Mouse (Mus musculus) thymus, postnatal 4 days (tissue): Measurements from ENCODE around the gene Vmn2r24.
"Not testable (repeated sequence)": the region's sequence is repeated elsewhere in the genome, so short reads cannot be mapped to it uniquely, and the experiment has no call there.

Source experiments
- DNase-seq: peaks from one replicate; pipeline ENCODE4 v3.0.0; 2021

Vmn2r24 gene

GRCm38 (mm10) chr6:123778579-123778978 lies at the start of gene Vmn2r24:
Vmn2r24 (plus strand) TSS chr6:123778879.
- DNase-seq, result no peak

- DNase-seq, result no peak
Observed at GRCm38 (mm10) chr6:123770031-123770430, 8.6 kb upstream of the Vmn2r24 start.

- DNase-seq, result no peak
Observed at GRCm38 (mm10) chr6:123784857-123785256, 6.2 kb downstream of the Vmn2r24 start.

- peak; percentile 6 for DNase-seq
Observed at GRCm38 (mm10) chr6:123793746-123794145, 15.1 kb downstream of the Vmn2r24 start.

GRCm38 (mm10) chr6:123810291-123810690 lies 31.6 kb downstream of the Vmn2r24 start:
- not testable (repeated sequence) for DNase-seq

- DNase-seq, result no peak
Observed at GRCm38 (mm10) chr6:123819951-123820350, 41.3 kb downstream of the Vmn2r24 start.

GRCm38 (mm10) chr6:123853363-123853762 lies 74.7 kb downstream of the Vmn2r24 start, which contains the start of gene Vmn2r25:
Vmn2r25 (minus strand) TSS chr6:123853463.
- DNase-seq, result not testable (repeated sequence)
